Mouse (Mus musculus): ENCODE measurements around the gene Nfia. TPM values are rescaled to one million over a fixed set of nuclear protein-coding genes. Genes with fewer than 3 reads are reported as not detected.

Nfia gene
- polyA plus RNA-seq, 1 experiment from 2014 or later, result 26.6 TPM

GRCm38 (mm10) chr4:97773110-97773593 lies 618 bp downstream of the Nfia start:
- 0 out of 2 replicates have a peak, but pooled peaks cover 3% of the 10 kb centered on the region for H3K27me3 ChIP-seq (ENCODE audit: control insufficient read depth, insufficient read depth, low read depth, low read length)
- under 1% methylated on average over 14 of the region's 14 CpGs for WGBS
- peak; percentile 73 for ATAC-seq
- no peaks in the 10 kb centered on the region for H3K36me3 ChIP-seq (ENCODE audit: control insufficient read depth, insufficient read depth, low read length)
- H3K9ac ChIP-seq (ENCODE audit: low read depth, low read length), result no peak overlapping the region; the same call in 1 of the 2 replicates
- peaks cover 6% of the 10 kb centered on the region; the same call in 1 of the 2 replicates for H3K4me1 ChIP-seq (ENCODE audit: control insufficient read depth, insufficient read depth, low read length)
- no peaks in the 10 kb centered on the region for H3K9me3 ChIP-seq (replicated peaks; ENCODE audit: control insufficient read depth, low read length, poor library complexity, severe bottlenecking)
- H3K4me3 ChIP-seq (ENCODE audit: low read depth, low read length), result peak overlapping the region; percentile 54
- H3K4me2 ChIP-seq (ENCODE audit: low read length), result peak overlapping the region; percentile 79
- peak overlapping the region; percentile 82 for H3K27ac ChIP-seq (ENCODE audit: low read length)

- Histone ChIP-seq H3K4me1 (ENCODE audit: control insufficient read depth, insufficient read depth, low read length) (peaks cover 6% of the 10 kb centered on the region; the same call in 1 of the 2 replicates), H3K27me3 (ENCODE audit: control insufficient read depth, insufficient read depth, low read depth, low read length) (0 out of 2 replicates have a peak, but pooled peaks cover 3% of the 10 kb centered on the region), H3K4me2 (ENCODE audit: low read length) (peak overlapping the region; percentile 79), H3K27ac (ENCODE audit: low read length) (peak overlapping the region; percentile 47), H3K9ac (ENCODE audit: low read depth, low read length) (no peak overlapping the region), H3K4me3 (ENCODE audit: low read depth, low read length) (no peak overlapping the region), H3K36me3 (ENCODE audit: control insufficient read depth, insufficient read depth, low read length) (no peaks in the 10 kb centered on the region), H3K9me3 (replicated peaks; ENCODE audit: control insufficient read depth, low read length, poor library complexity, severe bottlenecking) (no peaks in the 10 kb centered on the region)
- no peak for ATAC-seq
- WGBS, result 37% methylated on average over 2 of the region's 2 CpGs
Measured at GRCm38 (mm10) chr4:97773791-97774190, 1.3 kb downstream of the Nfia start.

- Histone ChIP-seq H3K27me3 (ENCODE audit: control insufficient read depth, insufficient read depth, low read depth, low read length) (0 out of 2 replicates have a peak, but pooled peaks cover 3% of the 10 kb centered on the region), H3K9me3 (replicated peaks; ENCODE audit: control insufficient read depth, low read length, poor library complexity, severe bottlenecking) (no peaks in the 10 kb centered on the region), H3K27ac (ENCODE audit: low read length) (peak overlapping the region; percentile 57), H3K36me3 (ENCODE audit: control insufficient read depth, insufficient read depth, low read length) (no peaks in the 10 kb centered on the region), H3K9ac (ENCODE audit: low read depth, low read length) (no peak overlapping the region), H3K4me3 (ENCODE audit: low read depth, low read length) (0 out of 2 replicates have a peak overlapping the region, but pooled peaks have one; percentile 7), H3K4me2 (ENCODE audit: low read length) (peak overlapping the region; percentile 3; the same call in 1 of the 2 replicates), H3K4me1 (ENCODE audit: control insufficient read depth, insufficient read depth, low read length) (peaks cover 6% of the 10 kb centered on the region; the same call in 1 of the 2 replicates)
- ATAC-seq, result no peak
- 16% methylated on average over 4 of the region's 4 CpGs for WGBS
Measured at GRCm38 (mm10) chr4:97774446-97774950, 2.0 kb downstream of the Nfia start.

DNA sequence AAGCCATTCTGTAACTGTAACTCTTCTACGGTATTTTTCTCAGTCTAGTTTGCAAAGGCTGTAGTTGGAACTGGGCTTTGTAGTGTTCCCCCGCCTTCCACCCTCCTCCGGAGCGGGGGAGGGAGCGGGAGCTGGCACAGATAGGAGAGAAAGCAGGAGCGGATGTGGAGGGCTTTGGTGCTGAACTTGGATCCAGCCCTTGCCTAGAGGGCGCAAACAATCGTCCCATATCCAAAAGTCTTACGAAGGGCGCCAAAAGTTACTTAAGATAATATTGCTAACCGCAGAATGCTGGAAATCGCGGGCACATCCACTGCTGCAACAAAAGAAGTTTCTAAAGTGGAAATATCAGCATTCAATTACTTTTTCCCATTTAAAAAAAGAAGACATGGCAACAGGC lies 2.5 kb downstream of the Nfia start:
- peak overlapping the region; percentile 3 for H3K4me2 ChIP-seq (ENCODE audit: low read length)
- H3K9ac ChIP-seq (ENCODE audit: low read depth, low read length), result no peak overlapping the region
- 0 out of 2 replicates have a peak, but pooled peaks cover 3% of the 10 kb centered on the region for H3K27me3 ChIP-seq (ENCODE audit: control insufficient read depth, insufficient read depth, low read depth, low read length)
- H3K4me3 ChIP-seq (ENCODE audit: low read depth, low read length), result 0 out of 2 replicates have a peak overlapping the region, but pooled peaks have one; percentile 7
- WGBS, result 0% methylated on average over 13 of the region's 13 CpGs
- H3K9me3 ChIP-seq (replicated peaks; ENCODE audit: control insufficient read depth, low read length, poor library complexity, severe bottlenecking), result no peaks in the 10 kb centered on the region
- ATAC-seq, result no peak
- no peaks in the 10 kb centered on the region for H3K36me3 ChIP-seq (ENCODE audit: control insufficient read depth, insufficient read depth, low read length)
- peaks cover 6% of the 10 kb centered on the region; the same call in 1 of the 2 replicates for H3K4me1 ChIP-seq (ENCODE audit: control insufficient read depth, insufficient read depth, low read length)
- H3K27ac ChIP-seq (ENCODE audit: low read length), result peak overlapping the region; percentile 57

- H3K4me1 ChIP-seq (ENCODE audit: control insufficient read depth, insufficient read depth, low read length), result peaks cover 6% of the 10 kb centered on the region; the same call in 1 of the 2 replicates
- H3K27ac ChIP-seq (ENCODE audit: low read length), result peak overlapping the region; percentile 18; the same call in 1 of the 2 replicates
- no peak overlapping the region for H3K4me3 ChIP-seq (ENCODE audit: low read depth, low read length)
- under 1% methylated on average over 20 of the region's 20 CpGs for WGBS
- peak overlapping the region; percentile 22 for H3K4me2 ChIP-seq (ENCODE audit: low read length)
- no peaks in the 10 kb centered on the region for H3K9me3 ChIP-seq (replicated peaks; ENCODE audit: control insufficient read depth, low read length, poor library complexity, severe bottlenecking)
- H3K27me3 ChIP-seq (ENCODE audit: control insufficient read depth, insufficient read depth, low read depth, low read length), result peaks cover 3% of the 10 kb centered on the region; the same call in 1 of the 2 replicates
- no peak overlapping the region for H3K9ac ChIP-seq (ENCODE audit: low read depth, low read length)
- H3K36me3 ChIP-seq (ENCODE audit: control insufficient read depth, insufficient read depth, low read length), result no peaks in the 10 kb centered on the region
- no peak for ATAC-seq
Measured at GRCm38 (mm10) chr4:97775494-97776265, 3.1 kb downstream of the Nfia start.

DNA sequence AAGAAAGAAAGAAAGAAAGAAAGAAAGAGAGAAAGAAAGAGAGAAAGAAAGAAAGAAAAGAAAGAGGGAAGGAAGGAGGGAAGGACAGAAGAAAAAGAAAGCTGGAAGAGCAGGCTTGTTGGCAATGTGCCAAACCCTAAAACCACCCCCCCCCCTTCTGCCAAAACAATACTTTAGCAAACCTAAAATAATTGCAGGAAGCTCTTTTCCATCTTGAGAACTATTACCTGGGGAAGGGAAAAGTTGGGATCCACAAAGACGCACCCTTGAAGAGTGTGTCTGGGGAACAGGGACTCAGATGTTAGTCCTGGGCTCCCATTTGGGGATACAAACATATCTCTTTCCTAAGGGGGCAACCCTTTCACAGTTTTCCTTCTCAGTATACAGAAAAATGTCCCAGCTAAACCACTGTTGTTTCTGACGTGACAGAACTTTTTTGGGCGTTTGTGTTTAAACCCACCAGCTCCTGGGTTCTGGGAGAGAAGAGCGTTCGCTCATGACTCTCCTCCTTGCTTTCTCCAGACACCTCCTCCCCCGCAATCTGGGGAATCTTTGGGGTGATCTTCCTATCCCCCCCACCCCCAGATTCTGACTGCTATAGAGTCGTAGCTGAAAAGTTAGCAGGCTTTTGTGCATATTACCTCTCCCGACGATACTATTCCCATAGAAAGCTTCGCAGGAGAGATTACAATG lies 4.0 kb downstream of the Nfia start:
- H3K9ac ChIP-seq (ENCODE audit: low read depth, low read length), result peak overlapping the region; percentile 83; the same call in 1 of the 2 replicates
- no peaks in the 10 kb centered on the region for H3K9me3 ChIP-seq (replicated peaks; ENCODE audit: control insufficient read depth, low read length, poor library complexity, severe bottlenecking)
- peak overlapping the region; percentile 95 for H3K4me2 ChIP-seq (ENCODE audit: low read length)
- ATAC-seq, result no peak
- peak overlapping the region; percentile 79 for H3K4me3 ChIP-seq (ENCODE audit: low read depth, low read length)
- no peaks in the 10 kb centered on the region for H3K36me3 ChIP-seq (ENCODE audit: control insufficient read depth, insufficient read depth, low read length)
- peak overlapping the region; percentile 86 for H3K27ac ChIP-seq (ENCODE audit: low read length)
- H3K4me1 ChIP-seq (ENCODE audit: control insufficient read depth, insufficient read depth, low read length), result peaks cover 6% of the 10 kb centered on the region; the same call in 1 of the 2 replicates
- peaks cover 3% of the 10 kb centered on the region; the same call in 1 of the 2 replicates for H3K27me3 ChIP-seq (ENCODE audit: control insufficient read depth, insufficient read depth, low read depth, low read length)
- 1% methylated on average over 10 of the region's 10 CpGs for WGBS

GRCm38 (mm10) chr4:97777081-97777705 lies 4.7 kb downstream of the Nfia start:
- H3K4me3 ChIP-seq (ENCODE audit: low read depth, low read length), result peak overlapping the region; percentile 79
- no peaks in the 10 kb centered on the region for H3K36me3 ChIP-seq (ENCODE audit: control insufficient read depth, insufficient read depth, low read length)
- peak overlapping the region; percentile 83 for H3K9ac ChIP-seq (ENCODE audit: low read depth, low read length)
- 1% methylated on average over 21 of the region's 77 CpGs for WGBS
- peak; percentile 40 for ATAC-seq
- H3K4me2 ChIP-seq (ENCODE audit: low read length), result peak overlapping the region; percentile 95
- H3K27ac ChIP-seq (ENCODE audit: low read length), result peak overlapping the region; percentile 86
- no peaks in the 10 kb centered on the region for H3K9me3 ChIP-seq (replicated peaks; ENCODE audit: control insufficient read depth, low read length, poor library complexity, severe bottlenecking)
- peaks cover 6% of the 10 kb centered on the region; the same call in 1 of the 2 replicates for H3K4me1 ChIP-seq (ENCODE audit: control insufficient read depth, insufficient read depth, low read length)
- peaks cover 3% of the 10 kb centered on the region; the same call in 1 of the 2 replicates for H3K27me3 ChIP-seq (ENCODE audit: control insufficient read depth, insufficient read depth, low read depth, low read length)

GRCm38 (mm10) chr4:97777706-97778176 lies 5.2 kb downstream of the Nfia start, which contains the start of gene E130114P18Rik:
Gene E130114P18Rik (minus strand): TSS chr4:97778078.
- Histone ChIP-seq H3K4me2 (ENCODE audit: low read length) (peak within 1 kb of the TSS; percentile 95), H3K4me3 (ENCODE audit: low read depth, low read length) (peak within 1 kb of the TSS; percentile 79), H3K36me3 (ENCODE audit: control insufficient read depth, insufficient read depth, low read length) (no peaks in the 10 kb centered on the region), H3K9ac (ENCODE audit: low read depth, low read length) (peak within 1 kb of the TSS; percentile 83), H3K27me3 (ENCODE audit: control insufficient read depth, insufficient read depth, low read depth, low read length) (peaks cover 3% of the 10 kb centered on the region; the same call in 1 of the 2 replicates), H3K9me3 (replicated peaks; ENCODE audit: control insufficient read depth, low read length, poor library complexity, severe bottlenecking) (0 out of 2 replicates have a peak, but pooled peaks cover under 1% of the 10 kb centered on the region), H3K4me1 (ENCODE audit: control insufficient read depth, insufficient read depth, low read length) (peaks cover 6% of the 10 kb centered on the region; the same call in 1 of the 2 replicates), H3K27ac (ENCODE audit: low read length) (peak within 1 kb of the TSS; percentile 86)
- ATAC-seq, result peak; percentile 80
- under 1% methylated on average over 36 of the region's 37 CpGs for WGBS

Measured in midbrain, embryonic 16.5 days (tissue).